In the genomic region with DNA sequence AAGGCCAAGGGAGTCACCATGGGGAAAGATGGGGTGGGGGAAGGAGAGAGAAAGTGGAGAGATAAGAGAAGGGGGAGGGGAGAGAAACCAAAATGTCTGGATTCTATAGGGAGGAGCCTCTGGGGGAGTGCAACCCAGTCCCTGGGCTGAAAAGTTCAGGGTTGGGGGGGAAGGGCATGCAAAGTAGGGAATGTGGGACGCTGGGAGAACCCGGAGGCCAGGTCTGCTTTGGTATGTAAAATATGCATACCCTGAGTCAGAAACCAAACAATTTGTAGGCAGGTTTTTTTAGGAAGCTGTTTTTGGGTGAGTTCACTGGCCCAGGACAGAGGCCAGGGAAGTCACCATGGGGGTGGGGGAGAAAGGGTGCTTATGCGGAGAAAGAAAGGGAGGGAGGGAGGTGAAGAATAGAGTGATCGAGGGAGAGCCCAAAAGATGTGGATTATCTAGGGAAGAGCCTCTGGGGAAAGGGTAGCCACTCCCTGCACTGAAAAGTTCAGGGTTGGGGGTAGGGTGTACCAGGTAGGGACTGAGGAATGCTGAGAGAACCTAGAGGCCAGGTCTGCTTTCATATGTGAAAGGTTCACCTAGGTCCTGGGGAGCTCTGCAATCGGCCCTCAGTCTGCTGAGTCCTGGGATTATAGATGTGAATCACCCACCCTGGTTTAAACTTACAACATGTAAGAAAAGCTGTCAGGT, we compare ENCODE assay signal across 1 mouse cellular context.
TF ChIP-seq lines count a peak whose summit lies in the region.

No protein-coding gene starts in this region.

TF ChIP-seq in CH12.LX, 34 proteins besides CTCF, POLR2A, EP300 and RAD21 (continued from another document):
- TF ChIP-seq RCOR1 (conservative IDR thresholded peaks at IDR 0.05; ENCODE audit: low read depth, low read length) (no peak), IRF4 (IDR thresholded peaks at IDR 0.05; ENCODE audit: low read depth, low read length) (peak; percentile 65; the same call in 1 of the 2 replicates), JUND (conservative IDR thresholded peaks at IDR 0.05; ENCODE audit: low read depth, low read length) (no peak), PAX5 (IDR thresholded peaks at IDR 0.05; ENCODE audit: low read length) (no peak), USF2 (conservative IDR thresholded peaks at IDR 0.05; ENCODE audit: low read depth, low read length) (no peak), MAFK (IDR thresholded peaks at IDR 0.05; ENCODE audit: insufficient replicate concordance, low read length) (0 out of 2 replicates have a peak, but pooled peaks have one; percentile 18)
TF ChIP-seq in CH12.LX: peak in this region for 12.
